Mouse (Mus musculus): ENCODE measurements around the gene Psma2. TPM values are rescaled to one million over a fixed set of nuclear protein-coding genes. Genes with fewer than 3 reads are reported as not detected.

The Psma2 gene
- 18.3 and 18.8 TPM in 2 replicates for polyA plus RNA-seq (2012; rRNA removed)

- Histone ChIP-seq H3K4me3 (ENCODE audit: extremely low read depth, insufficient read depth, insufficient read length) (peak within 1 kb of the TSS; percentile 97), H3K36me3 (ENCODE audit: control insufficient read depth, insufficient read depth, low read length) (peaks cover 10% of the 10 kb centered on the region), H3K27ac (ENCODE audit: insufficient read depth, low read length) (peak within 1 kb of the TSS; percentile 86), H3K27me3 (ENCODE audit: control insufficient read depth, insufficient read depth, low read length) (no peaks in the 10 kb centered on the region), H3K4me1 (ENCODE audit: control insufficient read depth, insufficient read depth, insufficient read length) (no peaks in the 10 kb centered on the region; the same call in 1 of the 2 replicates)
- DNase-seq (ENCODE audit: low read depth in 1 of 2, low spot score in 2 of 2) = peak; percentile 95 to 96
- WGBS = under 1% methylated on average over 42 of the region's 42 CpGs
- peak; percentile 68 for TF ChIP-seq POLR2A (IDR thresholded peaks at IDR 0.05; ENCODE audit: low read depth, low read length)
- no peak for TF ChIP-seq CTCF (IDR thresholded peaks at IDR 0.05; ENCODE audit: extremely low read depth, insufficient read depth, insufficient read length, insufficient replicate concordance)
Measured at GRCm38 (mm10) chr13:14612926-14613529, at the start of gene Psma2, which contains the start of gene Mrpl32. Psma2 (plus strand) TSS chr13:14613240. Mrpl32 (minus strand) TSS chr13:14613165.

- H3K27me3 ChIP-seq (ENCODE audit: control insufficient read depth, insufficient read depth, low read length) = no peaks in the 10 kb centered on the region
- no peak for DNase-seq (ENCODE audit: low read depth in 1 of 2, low spot score in 2 of 2)
- no peak overlapping the region for H3K27ac ChIP-seq (ENCODE audit: insufficient read depth, low read length)
- H3K4me3 ChIP-seq (ENCODE audit: extremely low read depth, insufficient read depth, insufficient read length) = no peak overlapping the region
- H3K36me3 ChIP-seq (ENCODE audit: control insufficient read depth, insufficient read depth, low read length) = no peaks in the 10 kb centered on the region
- TF ChIP-seq CTCF (IDR thresholded peaks at IDR 0.05; ENCODE audit: extremely low read depth, insufficient read depth, insufficient read length, insufficient replicate concordance) = no peak
- TF ChIP-seq POLR2A (IDR thresholded peaks at IDR 0.05; ENCODE audit: low read depth, low read length) = no peak
- H3K4me1 ChIP-seq (ENCODE audit: control insufficient read depth, insufficient read depth, insufficient read length) = no peaks in the 10 kb centered on the region
Measured at GRCm38 (mm10) chr13:14574128-14574527, 38.9 kb upstream of the Psma2 start.

- Histone ChIP-seq H3K36me3 (ENCODE audit: control insufficient read depth, insufficient read depth, low read length) (no peaks in the 10 kb centered on the region), H3K4me1 (ENCODE audit: control insufficient read depth, insufficient read depth, insufficient read length) (no peaks in the 10 kb centered on the region), H3K4me3 (ENCODE audit: extremely low read depth, insufficient read depth, insufficient read length) (no peak overlapping the region), H3K27ac (ENCODE audit: insufficient read depth, low read length) (no peak overlapping the region), H3K27me3 (ENCODE audit: control insufficient read depth, insufficient read depth, low read length) (no peaks in the 10 kb centered on the region)
- TF ChIP-seq POLR2A (IDR thresholded peaks at IDR 0.05; ENCODE audit: low read depth, low read length) (no peak), CTCF (IDR thresholded peaks at IDR 0.05; ENCODE audit: extremely low read depth, insufficient read depth, insufficient read length, insufficient replicate concordance) (no peak)
- WGBS = 75% methylated on average over 3 of the region's 3 CpGs
- no peak for DNase-seq (ENCODE audit: low read depth in 1 of 2, low spot score in 2 of 2)
Measured at GRCm38 (mm10) chr13:14580392-14580791, 32.6 kb upstream of the Psma2 start.

GRCm38 (mm10) chr13:14602744-14603143 lies 10.3 kb upstream of the Psma2 start:
- no peaks in the 10 kb centered on the region for H3K4me1 ChIP-seq (ENCODE audit: control insufficient read depth, insufficient read depth, insufficient read length)
- TF ChIP-seq POLR2A (IDR thresholded peaks at IDR 0.05; ENCODE audit: low read depth, low read length) (no peak), CTCF (IDR thresholded peaks at IDR 0.05; ENCODE audit: extremely low read depth, insufficient read depth, insufficient read length, insufficient replicate concordance) (no peak)
- no peaks in the 10 kb centered on the region for H3K27me3 ChIP-seq (ENCODE audit: control insufficient read depth, insufficient read depth, low read length)
- H3K27ac ChIP-seq (ENCODE audit: insufficient read depth, low read length) = no peak overlapping the region
- DNase-seq (ENCODE audit: low read depth in 1 of 2, low spot score in 2 of 2) = no peak
- no peak overlapping the region for H3K4me3 ChIP-seq (ENCODE audit: extremely low read depth, insufficient read depth, insufficient read length)
- no peaks in the 10 kb centered on the region; the same call in 1 of the 2 replicates for H3K36me3 ChIP-seq (ENCODE audit: control insufficient read depth, insufficient read depth, low read length)
- 90% methylated on average over 2 of the region's 2 CpGs for WGBS

- H3K4me3 ChIP-seq (ENCODE audit: extremely low read depth, insufficient read depth, insufficient read length) = no peak overlapping the region
- H3K27me3 ChIP-seq (ENCODE audit: control insufficient read depth, insufficient read depth, low read length) = no peaks in the 10 kb centered on the region
- no peak overlapping the region for H3K27ac ChIP-seq (ENCODE audit: insufficient read depth, low read length)
- H3K36me3 ChIP-seq (ENCODE audit: control insufficient read depth, insufficient read depth, low read length) = peaks cover 3% of the 10 kb centered on the region
- no peak for DNase-seq (ENCODE audit: low read depth in 1 of 2, low spot score in 2 of 2)
- no peaks in the 10 kb centered on the region; the same call in 1 of the 2 replicates for H3K4me1 ChIP-seq (ENCODE audit: control insufficient read depth, insufficient read depth, insufficient read length)
- no peak for TF ChIP-seq CTCF (IDR thresholded peaks at IDR 0.05; ENCODE audit: extremely low read depth, insufficient read depth, insufficient read length, insufficient replicate concordance)
- TF ChIP-seq POLR2A (IDR thresholded peaks at IDR 0.05; ENCODE audit: low read depth, low read length) = no peak
Measured at GRCm38 (mm10) chr13:14607616-14608015, 5.4 kb upstream of the Psma2 start.

GRCm38 (mm10) chr13:14612463-14612862 lies 577 bp upstream of the Psma2 start:
- TF ChIP-seq POLR2A (IDR thresholded peaks at IDR 0.05; ENCODE audit: low read depth, low read length) = no peak
- no peak for TF ChIP-seq CTCF (IDR thresholded peaks at IDR 0.05; ENCODE audit: extremely low read depth, insufficient read depth, insufficient read length, insufficient replicate concordance)
- Histone ChIP-seq H3K36me3 (ENCODE audit: control insufficient read depth, insufficient read depth, low read length) (peaks cover 8% of the 10 kb centered on the region), H3K27me3 (ENCODE audit: control insufficient read depth, insufficient read depth, low read length) (no peaks in the 10 kb centered on the region), H3K27ac (ENCODE audit: insufficient read depth, low read length) (peak overlapping the region; percentile 86), H3K4me3 (ENCODE audit: extremely low read depth, insufficient read depth, insufficient read length) (peak overlapping the region; percentile 97), H3K4me1 (ENCODE audit: control insufficient read depth, insufficient read depth, insufficient read length) (no peaks in the 10 kb centered on the region; the same call in 1 of the 2 replicates)
- DNase-seq (ENCODE audit: low read depth in 1 of 2, low spot score in 2 of 2) = no peak
- WGBS = 9% methylated on average over 10 of the region's 10 CpGs

GRCm38 (mm10) chr13:14613553-14613952 lies 513 bp downstream of the Psma2 start:
- DNase-seq (ENCODE audit: low read depth in 1 of 2, low spot score in 2 of 2) = peak in 1 of 2 experiments; percentile 12
- no peaks in the 10 kb centered on the region for H3K27me3 ChIP-seq (ENCODE audit: control insufficient read depth, insufficient read depth, low read length)
- TF ChIP-seq CTCF (IDR thresholded peaks at IDR 0.05; ENCODE audit: extremely low read depth, insufficient read depth, insufficient read length, insufficient replicate concordance) (no peak), POLR2A (IDR thresholded peaks at IDR 0.05; ENCODE audit: low read depth, low read length) (no peak)
- H3K27ac ChIP-seq (ENCODE audit: insufficient read depth, low read length) = peak overlapping the region; percentile 55
- WGBS = under 1% methylated on average over 9 of the region's 9 CpGs
- peaks cover 13% of the 10 kb centered on the region for H3K36me3 ChIP-seq (ENCODE audit: control insufficient read depth, insufficient read depth, low read length)
- H3K4me3 ChIP-seq (ENCODE audit: extremely low read depth, insufficient read depth, insufficient read length) = peak overlapping the region; percentile 84
- no peaks in the 10 kb centered on the region; the same call in 1 of the 2 replicates for H3K4me1 ChIP-seq (ENCODE audit: control insufficient read depth, insufficient read depth, insufficient read length)
